ENCODE assay signal across 8 mouse cellular contexts in the genomic region with DNA sequence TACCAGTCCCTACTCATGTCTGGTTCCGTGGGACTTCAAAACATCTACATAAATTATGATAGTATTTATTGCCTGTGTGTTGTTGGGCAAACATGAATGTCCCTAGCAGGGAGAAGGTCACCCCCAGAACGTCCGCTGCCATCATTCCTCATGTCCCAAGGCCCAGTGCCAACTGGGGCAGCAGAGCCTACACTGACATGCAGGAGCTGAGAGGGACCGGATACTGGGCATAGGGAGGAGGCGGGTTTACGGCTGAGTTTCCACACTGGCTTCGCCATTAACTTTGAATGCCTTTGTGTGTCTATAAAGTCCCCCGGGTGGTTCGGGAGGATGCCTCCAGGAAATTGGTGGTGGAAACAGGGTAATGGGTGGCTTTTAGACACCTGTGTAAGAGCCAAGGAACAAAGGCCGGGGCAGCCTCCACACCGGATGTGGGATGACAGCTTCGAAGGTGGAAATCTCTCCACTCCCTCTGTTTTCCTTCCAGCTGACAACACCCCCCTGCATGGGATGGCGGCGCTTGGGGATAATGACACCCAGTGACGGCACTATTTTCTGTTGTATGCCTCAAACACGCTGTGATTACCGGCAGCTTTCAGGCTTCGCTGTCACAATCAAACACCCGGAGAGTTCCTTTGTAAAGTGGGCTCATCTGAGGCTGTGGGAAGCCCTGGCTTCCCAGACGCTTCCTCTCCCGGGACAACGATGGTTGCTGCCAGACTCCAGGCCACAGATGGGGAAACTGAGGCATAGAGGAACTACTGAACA. TPM values are rescaled to one million over a fixed set of nuclear protein-coding genes. Genes with fewer than 3 reads are reported as not detected.
A peak's percentile ranks its signal among the peaks of the same experiment; 100 is the strongest.
DNase-seq lines count a peak whose midpoint lies in the region; ATAC-seq lines count a peak whose summit lies in the region.

No protein-coding gene starts in this region.

- H3K4me3 ChIP-seq in heart, embryonic 11.5 days (ENCODE audit: low read depth, low read length), result no peak overlapping the region
- H3K4me3 ChIP-seq in hindbrain, embryonic 11.5 days (ENCODE audit: low read depth, low read length), result no peak overlapping the region
- H3K4me3 ChIP-seq in midbrain, embryonic 11.5 days (ENCODE audit: low read depth, low read length), result no peak overlapping the region

- H3K9ac ChIP-seq in heart, embryonic 11.5 days (ENCODE audit: low read depth, low read length), result no peak overlapping the region
- H3K9ac ChIP-seq in hindbrain, embryonic 11.5 days (ENCODE audit: low read depth, low read length), result no peak overlapping the region
- peak overlapping the region; percentile 33; the same call in 1 of the 2 replicates for H3K9ac ChIP-seq in midbrain, embryonic 11.5 days (ENCODE audit: low read length)

- no peaks in the 10 kb centered on the region for H3K36me3 ChIP-seq in heart, embryonic 11.5 days (ENCODE audit: control insufficient read depth, insufficient read depth, low read length)
- no peaks in the 10 kb centered on the region for H3K36me3 ChIP-seq in hindbrain, embryonic 11.5 days (ENCODE audit: control insufficient read depth, insufficient read depth, low read length)
- H3K36me3 ChIP-seq in midbrain, embryonic 11.5 days (ENCODE audit: control insufficient read depth, insufficient read depth, low read length), result no peaks in the 10 kb centered on the region

- DNase-seq in heart, adult 18-20 months, result peak; percentile 26 to 51
- peak; percentile 85 for DNase-seq in adrenal gland, adult 2 months
- no peak for DNase-seq in hindbrain, embryonic 11.5 days (ENCODE audit: low spot score)
- no peak for DNase-seq in midbrain, embryonic 11.5 days (ENCODE audit: low spot score, missing footprints)
- no peak for DNase-seq in right cerebral cortex, postnatal 36 days (ENCODE audit: low spot score in 2 of 2)
- DNase-seq in frontal cortex, postnatal 25 days (ENCODE audit: low spot score in 2 of 2), result no peak
- no peak for DNase-seq in thymus, postnatal 10 days (ENCODE audit: low spot score in 2 of 2)

- H3K4me2 ChIP-seq in heart, embryonic 11.5 days, result no peak overlapping the region
- no peak overlapping the region for H3K4me2 ChIP-seq in hindbrain, embryonic 11.5 days (replicated peaks; ENCODE audit: low read depth, low read length)
- H3K4me2 ChIP-seq in midbrain, embryonic 11.5 days, result no peak overlapping the region

- ATAC-seq in heart, embryonic 11.5 days (replicated peaks; ENCODE audit: insufficient number of reproducible peaks, low FRiP score, low TSS enrichment), result no peak
- ATAC-seq in hindbrain, embryonic 11.5 days (ENCODE audit: low FRiP score), result no peak
- ATAC-seq in midbrain, embryonic 11.5 days (ENCODE audit: low FRiP score), result no peak

- no peak overlapping the region for H3K27ac ChIP-seq in heart, embryonic 11.5 days (ENCODE audit: low read depth, low read length)
- H3K27ac ChIP-seq in hindbrain, embryonic 11.5 days (ENCODE audit: low read depth, low read length), result 0 out of 2 replicates have a peak overlapping the region, but pooled peaks have one; percentile 25
- H3K27ac ChIP-seq in midbrain, embryonic 11.5 days (ENCODE audit: low read depth, low read length), result no peak overlapping the region; the same call in 1 of the 2 replicates

- no peaks in the 10 kb centered on the region for H3K9me3 ChIP-seq in heart, embryonic 11.5 days (replicated peaks; ENCODE audit: control insufficient read depth, low read length)
- no peaks in the 10 kb centered on the region for H3K9me3 ChIP-seq in hindbrain, embryonic 11.5 days (ENCODE audit: control insufficient read depth, low read length)
- no peaks in the 10 kb centered on the region for H3K9me3 ChIP-seq in midbrain, embryonic 11.5 days (ENCODE audit: control insufficient read depth, low read length)

- H3K4me1 ChIP-seq in heart, embryonic 11.5 days (ENCODE audit: control insufficient read depth, insufficient read depth, low read length), result no peaks in the 10 kb centered on the region
- H3K4me1 ChIP-seq in hindbrain, embryonic 11.5 days (replicated peaks; ENCODE audit: control insufficient read depth, insufficient read depth, low read length), result peaks cover 23% of the 10 kb centered on the region
- peaks cover 50% of the 10 kb centered on the region for H3K4me1 ChIP-seq in midbrain, embryonic 11.5 days (ENCODE audit: control insufficient read depth, insufficient read depth, low read length)

- H3K27me3 ChIP-seq in heart, embryonic 11.5 days (ENCODE audit: control insufficient read depth, insufficient read depth, low read length), result peaks cover 24% of the 10 kb centered on the region
- H3K27me3 ChIP-seq in hindbrain, embryonic 11.5 days (ENCODE audit: control insufficient read depth, insufficient read depth, low read length), result no peaks in the 10 kb centered on the region
- peaks cover 3% of the 10 kb centered on the region; the same call in 1 of the 2 replicates for H3K27me3 ChIP-seq in midbrain, embryonic 11.5 days (ENCODE audit: control insufficient read depth, insufficient read depth, low read length)

- WGBS in heart, embryonic 11.5 days (ENCODE audit: insufficient replicate concordance), result 58% methylated on average over 22 of the region's 22 CpGs
- 52% methylated on average over 22 of the region's 22 CpGs for WGBS in hindbrain, embryonic 11.5 days
- 59% methylated on average over 22 of the region's 22 CpGs for WGBS in midbrain, embryonic 11.5 days

RNA-seq across cellular contexts. Expression of a gene that starts 26.1 kb away (rescaled TPM):
- under 1 TPM; 0.17 to 0.33 TPM for total RNA-seq in heart, adult 18-20 months (2021)
- 0.11 and 0.39 TPM in 2 replicates for polyA plus RNA-seq in heart, embryonic 11.5 days (2014; fragmentation: Nextera tagmentation; extraction: Ambion mirVana)
- total RNA-seq in adrenal gland, adult 2 months (2021), result 1 to 10 TPM; 4.5 to 6.9 TPM
- polyA plus RNA-seq in adrenal gland, adult 2 months (2012; rRNA removed), result 1.3 and 2.3 TPM in 2 replicates
- polyA plus RNA-seq in hindbrain, embryonic 11.5 days (2014; fragmentation: Nextera tagmentation; extraction: Ambion mirVana), result 8.1 and 9.4 TPM in 2 replicates
- 15.2 and 16.5 TPM in 2 replicates for polyA plus RNA-seq in midbrain, embryonic 11.5 days (2014; fragmentation: Nextera tagmentation; extraction: Ambion mirVana)

Comparison
In these comparisons a context has a peak if more than half of its experiments do, and no peak if none do; other contexts are left out.
1. DNase-seq: peak in heart, adult 18-20 months (2 of 2) and adrenal gland, adult 2 months (single experiment); none in hindbrain, embryonic 11.5 days (single experiment), midbrain, embryonic 11.5 days (single experiment), right cerebral cortex, postnatal 36 days (0 of 2), frontal cortex, postnatal 25 days (0 of 2) and thymus, postnatal 10 days (0 of 2).